Mouse (Mus musculus): ENCODE measurements at regions not wholly inside any gene's neighbourhood (a gene's known extent, or its start where the extent isn't known, plus 50 kb on each side); places are given as distances from the start of the nearest gene placed in this dataset.

- H3K4me3 ChIP-seq (ENCODE audit: insufficient read depth, low read depth, low read length): no peak overlapping the region
These were observed 81.7 kb upstream of the 1700016C15Rik start for GRCm38 (mm10) chr1:177647876-177648275.

DNA sequence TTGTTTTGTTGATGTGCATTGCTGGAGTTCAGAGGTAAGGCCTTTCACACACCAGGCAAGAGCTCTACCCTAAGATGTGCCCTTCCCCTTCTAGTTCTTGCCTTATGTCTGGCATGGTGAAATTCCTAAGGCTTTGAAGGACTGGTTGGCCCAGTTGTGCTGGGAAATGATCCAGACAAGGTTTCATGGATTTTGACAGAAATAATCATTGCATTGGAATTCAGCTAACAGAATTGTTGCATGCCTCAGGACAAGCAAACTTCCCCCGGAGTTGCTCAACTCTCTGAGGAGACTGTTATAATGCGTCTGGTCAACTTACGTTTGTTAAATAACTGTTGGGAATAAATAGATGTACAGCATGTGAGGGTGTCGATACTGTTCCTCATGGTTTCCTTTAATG, 80.6 kb upstream of the 1700016C15Rik start:
- 0 out of 2 replicates have a peak overlapping the region, but pooled peaks have one; percentile 33 for H3K27ac ChIP-seq (replicated peaks; ENCODE audit: low read depth, low read length)

More at GRCm38 (mm10) chr1:177647876-177648275, 81.7 kb upstream of the 1700016C15Rik start:
- H3K4me1 ChIP-seq (ENCODE audit: control insufficient read depth, insufficient read depth, insufficient read length, low read length): peaks cover 13% of the 10 kb centered on the region; the same call in 1 of the 2 replicates
- H3K27ac ChIP-seq (replicated peaks; ENCODE audit: low read depth, low read length): no peak overlapping the region

DNA sequence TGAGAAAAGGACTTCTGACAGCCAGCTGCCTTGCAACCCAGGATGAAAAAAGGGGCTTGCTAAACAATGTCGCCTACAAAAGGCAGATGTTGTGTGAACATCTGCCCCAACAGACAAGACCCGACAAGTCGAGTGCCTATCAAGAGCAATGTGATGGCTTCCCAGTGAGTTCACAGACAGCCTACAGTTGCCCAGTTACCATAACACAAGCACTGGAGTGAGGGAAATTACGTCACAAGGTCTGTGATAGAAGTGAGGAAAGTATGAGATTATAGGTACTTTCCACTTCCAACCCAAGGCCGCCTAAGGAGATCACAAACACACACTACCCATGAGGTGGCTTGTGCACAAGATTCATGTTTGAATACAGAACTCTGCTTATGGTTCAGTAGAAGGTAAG, 78.4 kb upstream of the 1700016C15Rik start:
- Histone ChIP-seq H3K4me1 (ENCODE audit: control insufficient read depth, insufficient read depth, insufficient read length, low read length) (peaks cover 7% of the 10 kb centered on the region; the same call in 1 of the 2 replicates), H3K27ac (replicated peaks; ENCODE audit: low read depth, low read length) (no peak overlapping the region), H3K4me3 (ENCODE audit: insufficient read depth, low read depth, low read length) (no peak overlapping the region)

More for the DNA sequence above, 80.6 kb upstream of the 1700016C15Rik start:
- Histone ChIP-seq H3K4me1 (ENCODE audit: control insufficient read depth, insufficient read depth, insufficient read length, low read length) (peaks cover 8% of the 10 kb centered on the region; the same call in 1 of the 2 replicates), H3K4me3 (ENCODE audit: insufficient read depth, low read depth, low read length) (no peak overlapping the region)

GRCm38 (mm10) chr1:177663163-177663562, 66.5 kb upstream of the 1700016C15Rik start:
- no peak overlapping the region for H3K4me3 ChIP-seq (ENCODE audit: insufficient read depth, low read depth, low read length)
- no peak overlapping the region for H3K27ac ChIP-seq (replicated peaks; ENCODE audit: low read depth, low read length)
- no peaks in the 10 kb centered on the region for H3K4me1 ChIP-seq (ENCODE audit: control insufficient read depth, insufficient read depth, insufficient read length, low read length)

DNA sequence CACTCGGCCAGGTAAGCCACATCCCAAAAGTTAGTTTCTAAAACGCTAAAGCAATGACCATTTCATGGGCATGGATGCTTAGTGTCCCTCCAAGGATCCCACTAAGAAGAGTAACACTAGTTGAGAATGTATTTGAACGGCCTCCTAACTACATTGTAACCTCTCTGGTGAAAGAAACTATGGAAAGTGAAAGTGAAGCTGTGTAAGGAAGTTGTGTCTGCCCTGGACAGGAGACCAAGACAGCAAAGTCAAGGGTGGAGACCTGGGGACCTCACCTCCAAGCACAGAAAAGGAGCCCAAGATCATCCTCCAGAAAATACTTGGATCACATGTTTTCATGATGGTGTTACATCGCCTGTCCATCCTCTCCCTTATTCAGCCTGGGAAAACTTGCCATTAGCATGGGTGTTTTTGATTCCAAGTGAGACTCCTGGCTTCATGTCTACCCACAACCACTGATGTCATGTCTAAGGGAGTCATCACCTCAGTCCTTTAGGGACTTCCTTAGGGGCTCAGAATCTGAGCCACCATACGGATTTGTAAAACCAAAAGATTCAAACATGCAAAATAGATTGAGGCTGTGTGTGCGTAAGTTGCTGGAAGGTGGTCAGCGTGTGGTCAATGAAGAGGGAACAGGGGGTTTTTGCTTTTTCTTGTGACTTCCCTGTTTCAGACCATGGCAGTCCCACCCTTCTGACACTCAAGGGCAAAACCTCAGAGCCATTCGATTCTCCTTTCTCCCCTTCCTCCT, 62.4 kb upstream of the 1700016C15Rik start:
- Histone ChIP-seq H3K4me3 (ENCODE audit: insufficient read depth, low read depth, low read length) (no peak overlapping the region), H3K4me1 (ENCODE audit: control insufficient read depth, insufficient read depth, insufficient read length, low read length) (no peaks in the 10 kb centered on the region), H3K27ac (replicated peaks; ENCODE audit: low read depth, low read length) (no peak overlapping the region)

DNA sequence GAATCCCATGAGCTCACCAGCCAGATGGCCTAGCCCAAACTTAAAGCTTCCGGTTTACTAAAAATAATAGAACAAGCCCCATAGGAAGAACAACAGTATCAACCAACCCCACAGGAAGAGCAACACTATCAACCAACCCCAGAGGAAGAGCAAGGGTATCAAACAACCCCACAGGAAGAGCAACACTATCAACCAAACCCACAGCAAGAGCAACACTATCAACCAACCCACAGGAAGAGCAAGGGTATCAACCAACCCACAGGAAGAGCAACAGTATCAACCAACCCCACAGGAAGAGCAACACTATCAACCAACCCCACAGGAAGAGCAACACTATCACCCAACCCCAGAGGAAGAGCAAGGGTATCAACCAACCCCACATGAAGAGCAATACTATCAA, 59.0 kb upstream of the 1700016C15Rik start:
- H3K4me3 ChIP-seq (ENCODE audit: insufficient read depth, low read depth, low read length): no peak overlapping the region
- no peaks in the 10 kb centered on the region for H3K4me1 ChIP-seq (ENCODE audit: control insufficient read depth, insufficient read depth, insufficient read length, low read length)
- no peak overlapping the region for H3K27ac ChIP-seq (replicated peaks; ENCODE audit: low read depth, low read length)

DNA sequence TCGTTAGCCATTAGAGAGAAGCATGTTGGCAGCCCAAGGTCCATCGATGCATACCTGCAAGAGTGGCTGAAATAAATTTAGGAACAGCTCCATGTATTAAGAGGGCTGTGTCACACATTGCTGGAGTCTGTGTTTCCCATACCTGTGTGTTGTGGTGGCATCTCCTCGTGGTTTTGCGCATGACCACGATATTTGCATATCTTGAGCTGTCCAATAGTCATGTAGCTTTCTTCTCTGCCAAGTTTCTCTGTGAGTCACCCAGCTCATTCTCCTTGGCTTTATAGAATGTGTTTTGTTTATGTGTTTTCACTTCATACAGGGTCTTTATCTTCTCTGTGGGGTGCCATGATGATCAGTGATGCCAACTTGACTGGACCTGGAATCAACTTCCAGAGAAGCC, 53.0 kb upstream of the 1700016C15Rik start:
- H3K4me1 ChIP-seq (ENCODE audit: control insufficient read depth, insufficient read depth, insufficient read length, low read length): no peaks in the 10 kb centered on the region
- H3K4me3 ChIP-seq (ENCODE audit: insufficient read depth, low read depth, low read length): no peak overlapping the region
- no peak overlapping the region for H3K27ac ChIP-seq (replicated peaks; ENCODE audit: low read depth, low read length)

DNA sequence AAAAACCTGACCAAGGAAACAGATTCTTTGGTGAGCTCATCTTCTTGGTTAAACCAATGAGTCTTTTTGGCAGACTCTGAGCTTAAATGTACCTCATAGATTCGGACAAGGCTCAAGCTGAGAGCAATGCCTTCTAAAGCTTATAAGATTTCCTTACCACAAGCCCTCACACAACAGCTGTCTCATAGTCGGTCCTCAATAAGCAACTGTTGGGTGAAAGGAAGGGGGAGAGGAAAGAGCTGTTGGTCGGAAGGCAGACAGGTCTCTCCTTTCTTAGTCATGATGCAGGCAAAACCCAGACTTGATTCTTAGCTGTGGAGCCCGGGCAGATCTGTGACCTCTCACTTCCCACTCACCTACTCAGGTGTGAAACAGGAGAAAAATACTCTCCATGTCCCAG, 50.8 kb upstream of the 1700016C15Rik start:
- H3K27ac ChIP-seq (replicated peaks; ENCODE audit: low read depth, low read length): no peak overlapping the region
- no peak overlapping the region for H3K4me3 ChIP-seq (ENCODE audit: insufficient read depth, low read depth, low read length)
- no peaks in the 10 kb centered on the region for H3K4me1 ChIP-seq (ENCODE audit: control insufficient read depth, insufficient read depth, insufficient read length, low read length)

Measured in brown adipose tissue, adult 24 weeks (tissue).